Mouse (Mus musculus) forebrain, embryonic 10.5 days (tissue): Measurements from ENCODE around the gene Gpr180. TPM values are rescaled to one million over a fixed set of nuclear protein-coding genes. Genes with fewer than 3 reads are reported as not detected.
"Not testable (repeated sequence)": the region's sequence is repeated elsewhere in the genome, so short reads cannot be mapped to it uniquely, and the experiment has no call there.

Source experiments
- DNase-seq: peaks from one replicate; pipeline ENCODE4 v3.0.0-alpha.2; 2017; ENCODE audit warnings: low spot score; ENCODE audit errors: extremely low spot score
- H3K27ac ChIP-seq: fragments of 300-500 bp; sonication (generic); 2 replicates; pipeline ENCODE4 v1.5.1; 2016; ENCODE audit warnings: mild to moderate bottlenecking
- H3K27me3 ChIP-seq: fragments of 300-500 bp; sonication (generic); 2 replicates; pipeline ENCODE4 v1.6.1; 2016; ENCODE audit warnings: mild to moderate bottlenecking; ENCODE audit not compliant: poor library complexity, severe bottlenecking
- H3K36me3 ChIP-seq: fragments of 300-500 bp; sonication (generic); replicated peaks from 2 replicates; pipeline ENCODE4 v1.6.1; 2016; ENCODE audit warnings: mild to moderate bottlenecking, moderate library complexity
- H3K4me1 ChIP-seq: fragments of 300-500 bp; sonication (generic); 2 replicates; pipeline ENCODE4 v1.6.1; 2016
- H3K4me3 ChIP-seq: fragments of 300-500 bp; sonication (generic); 2 replicates; pipeline ENCODE4 v1.5.1; 2016; ENCODE audit warnings: mild to moderate bottlenecking, moderate library complexity
- H3K9me3 ChIP-seq: fragments of 300-500 bp; sonication (generic); 2 replicates; pipeline ENCODE4 v1.6.1; 2016; ENCODE audit warnings: mild to moderate bottlenecking, moderate library complexity
- WGBS: fragments of 180-500 bp; shearing (Covaris S2); methylation state at CpG from one replicate; pipeline ENCODE4 v1.1.7; 2016; 5-methylcytosine and 5-hydroxymethylcytosine counted together
- polyA plus RNA-seq: library from polyadenylated mRNA; unstranded; fragments of >200 nt; fragmentation: Nextera tagmentation; extraction: Ambion mirVana; gene quantifications from 2 replicates; pipeline ENCODE4 v1.2.1, GENCODE M21; 2016

The Gpr180 gene
- polyA plus RNA-seq, result 36.8 and 37.7 TPM in 2 replicates

DNA sequence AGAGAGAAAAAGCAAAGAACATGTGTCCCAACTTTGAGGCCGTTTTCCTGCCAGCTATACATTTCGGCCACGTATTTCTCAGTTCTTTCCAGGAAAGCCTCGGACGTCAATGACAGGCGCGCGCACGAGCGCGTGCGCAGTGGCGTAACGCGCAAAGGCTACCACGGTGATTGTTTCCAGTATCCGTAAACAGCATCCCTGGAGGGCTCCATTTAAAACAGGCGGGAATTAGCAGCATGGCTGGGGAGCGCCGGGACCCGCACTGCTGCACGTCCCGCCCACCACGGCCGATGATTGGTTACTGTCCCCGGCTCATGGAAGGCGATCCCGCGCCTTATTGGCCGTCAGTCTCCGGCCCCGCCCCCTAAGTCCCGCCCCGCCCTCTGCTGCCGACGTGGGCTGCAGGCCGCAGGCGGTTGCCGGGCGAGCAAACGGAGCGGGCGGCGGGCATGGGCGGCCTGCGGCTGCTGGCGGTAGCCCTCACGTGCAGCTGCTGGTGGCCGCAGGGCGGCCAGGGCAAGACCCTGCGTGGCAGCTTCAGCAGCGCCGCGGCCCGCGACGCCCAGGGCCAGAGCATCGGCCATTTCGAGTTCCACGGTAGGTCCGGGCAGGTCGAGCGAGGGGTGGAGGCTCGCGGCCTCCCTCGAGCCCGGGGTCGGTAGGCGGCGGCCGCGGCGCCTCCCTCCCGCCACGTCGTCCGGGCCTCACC lies at the start of gene Gpr180:
TSS of gene Gpr180 (plus strand) at position 415 of the 709 bp plus-strand sequence.
- under 1% methylated on average over 77 of the region's 77 CpGs for WGBS
- DNase-seq, result peak; percentile 98
- peaks cover 33% of the 10 kb centered on the region for H3K4me1 ChIP-seq
- H3K4me3 ChIP-seq, result peak within 1 kb of the TSS; percentile 84
- peaks cover 6% of the 10 kb centered on the region for H3K27me3 ChIP-seq
- H3K9me3 ChIP-seq, result no peaks in the 10 kb centered on the region
- H3K36me3 ChIP-seq, result peaks cover 30% of the 10 kb centered on the region
- H3K27ac ChIP-seq, result peak within 1 kb of the TSS; percentile 91

DNA sequence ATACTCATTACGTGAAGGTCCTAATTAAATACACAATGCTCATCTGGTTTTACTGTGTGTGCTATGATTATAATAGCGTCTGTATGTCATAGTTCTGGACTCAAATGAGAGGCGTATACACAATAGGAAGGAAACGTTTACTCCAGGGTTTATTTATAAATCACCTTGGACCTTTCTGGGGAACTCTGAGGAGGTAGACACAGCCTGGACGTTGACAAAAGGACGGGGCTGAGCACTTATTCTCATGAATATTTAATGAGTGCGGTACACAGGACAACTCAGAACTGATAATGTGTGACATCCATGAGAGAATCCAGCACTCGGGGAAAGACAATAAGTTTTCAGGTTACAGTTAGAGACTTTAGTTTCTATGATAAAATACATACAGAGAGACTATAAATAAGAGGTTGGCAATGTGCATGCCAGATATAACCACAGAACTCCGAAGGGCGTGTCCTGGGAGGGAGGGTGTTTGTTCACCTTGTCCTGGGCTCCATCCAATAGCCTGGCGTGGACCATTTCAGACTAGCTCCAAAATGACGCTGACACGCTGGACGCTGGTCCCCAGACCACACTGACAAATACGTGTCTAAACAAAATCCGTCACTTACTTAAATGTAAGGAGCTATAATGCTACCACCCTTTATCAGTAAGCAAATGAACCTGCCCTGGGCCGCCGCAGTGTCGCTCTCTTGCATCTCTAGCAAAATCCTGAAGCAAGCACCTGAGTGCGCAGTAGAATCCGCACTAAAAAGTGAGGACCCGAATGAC lies 48.3 kb upstream of the Gpr180 start:
- Histone ChIP-seq H3K9me3 (no peaks in the 10 kb centered on the region), H3K4me1 (peaks cover 41% of the 10 kb centered on the region), H3K36me3 (no peaks in the 10 kb centered on the region), H3K27ac (peak overlapping the region; percentile 83), H3K4me3 (peak overlapping the region; percentile 76), H3K27me3 (peaks cover 67% of the 10 kb centered on the region)
- no peak for DNase-seq
- WGBS, result 12% methylated on average over 22 of the region's 22 CpGs

DNA sequence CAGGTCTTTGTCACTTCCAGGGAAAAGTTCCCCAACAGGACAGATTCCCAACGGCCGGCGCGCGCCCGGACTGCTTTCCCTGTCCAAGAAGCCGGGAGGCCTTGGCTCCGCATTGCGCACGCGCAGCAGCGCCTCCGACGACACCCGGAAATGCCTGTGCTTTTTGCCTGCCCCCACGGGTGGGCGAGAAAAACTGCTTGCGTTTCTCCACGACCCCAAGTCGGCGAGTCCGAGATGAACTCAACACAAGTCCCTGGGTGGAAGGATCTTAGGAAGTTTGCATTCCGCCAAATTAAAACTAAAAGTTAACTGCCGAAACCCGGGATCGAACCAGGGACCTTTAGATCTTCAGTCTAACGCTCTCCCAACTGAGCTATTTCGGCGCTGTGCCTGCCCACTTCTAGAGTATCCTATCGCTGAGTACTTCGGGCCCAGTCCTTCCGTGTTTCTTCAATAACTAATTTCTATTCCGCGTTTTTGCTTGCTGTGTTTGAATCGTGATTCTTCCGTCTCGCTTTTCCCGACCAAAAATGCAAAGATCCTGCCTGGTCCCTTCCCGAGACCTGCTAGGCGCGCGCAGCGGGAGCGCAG lies 47.6 kb upstream of the Gpr180 start:
- Histone ChIP-seq H3K27ac (peak overlapping the region; percentile 83), H3K4me1 (peaks cover 41% of the 10 kb centered on the region), H3K4me3 (peak overlapping the region; percentile 76), H3K36me3 (no peaks in the 10 kb centered on the region), H3K27me3 (peaks cover 64% of the 10 kb centered on the region), H3K9me3 (no peaks in the 10 kb centered on the region)
- DNase-seq, result peak; percentile 88
- under 1% methylated on average over 44 of the region's 44 CpGs for whole genome bisulfite sequencing

DNA sequence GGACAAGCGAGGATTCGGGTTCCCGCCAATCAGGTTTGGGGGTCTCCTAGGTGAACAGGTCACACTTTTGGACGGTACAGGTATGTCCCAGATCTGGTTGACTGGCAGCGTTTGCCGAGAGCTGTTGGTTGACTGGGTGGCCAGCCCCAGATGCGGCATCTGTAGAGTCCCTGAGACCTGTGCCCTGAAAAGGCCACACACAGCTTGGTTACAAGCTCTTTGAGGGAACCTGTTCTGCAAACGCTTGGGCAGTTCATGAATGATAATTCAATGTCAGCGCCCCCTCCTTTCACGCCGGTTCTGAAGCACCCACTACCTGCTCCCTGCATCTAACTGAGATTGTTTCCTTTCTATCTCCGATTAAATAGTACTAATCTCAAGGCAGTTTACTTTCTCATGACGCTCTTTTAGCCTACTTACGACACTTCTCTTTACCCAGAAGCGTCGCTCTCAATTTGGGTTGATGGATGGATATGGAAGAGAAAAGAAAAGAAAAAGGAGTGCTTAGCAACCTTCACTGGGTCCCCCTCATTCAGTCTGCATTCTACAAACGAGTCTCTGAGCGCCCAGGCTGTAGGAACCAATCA lies 47.1 kb upstream of the Gpr180 start:
- H3K27ac ChIP-seq, result peak overlapping the region; percentile 83
- peak overlapping the region; percentile 76 for H3K4me3 ChIP-seq
- H3K4me1 ChIP-seq, result peaks cover 41% of the 10 kb centered on the region
- peak; percentile 17 for DNase-seq
- H3K9me3 ChIP-seq, result no peaks in the 10 kb centered on the region
- WGBS, result under 1% methylated on average over 18 of the region's 18 CpGs
- peaks cover 58% of the 10 kb centered on the region for H3K27me3 ChIP-seq
- H3K36me3 ChIP-seq, result no peaks in the 10 kb centered on the region

DNA sequence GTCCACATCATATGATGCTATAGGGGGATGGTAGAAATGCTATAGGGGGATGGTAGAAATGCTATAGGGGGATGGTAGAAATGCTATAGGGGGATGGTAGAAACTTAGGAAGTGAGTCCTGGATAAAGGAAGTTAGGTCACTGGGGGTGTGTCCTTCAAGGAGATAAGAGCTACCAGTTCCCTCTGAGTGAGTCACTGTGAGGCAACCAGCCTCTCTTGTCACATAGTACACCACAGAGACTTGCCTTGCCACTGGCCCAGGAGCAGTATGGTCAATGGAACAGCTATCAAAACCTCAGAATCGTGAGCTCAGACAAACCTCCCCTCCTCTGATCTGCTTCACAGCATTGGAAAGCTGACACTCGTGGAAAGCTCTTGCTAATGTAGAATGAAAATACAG lies 38.7 kb upstream of the Gpr180 start:
- peaks cover 7% of the 10 kb centered on the region; the same call in 1 of the 2 replicates for H3K27me3 ChIP-seq
- H3K36me3 ChIP-seq, result no peaks in the 10 kb centered on the region
- DNase-seq, result no peak
- WGBS, result 74% methylated on average over 2 of the region's 2 CpGs
- H3K27ac ChIP-seq, result no peak overlapping the region
- H3K4me1 ChIP-seq, result peaks cover 1% of the 10 kb centered on the region
- H3K9me3 ChIP-seq, result no peaks in the 10 kb centered on the region
- H3K4me3 ChIP-seq, result no peak overlapping the region

DNA sequence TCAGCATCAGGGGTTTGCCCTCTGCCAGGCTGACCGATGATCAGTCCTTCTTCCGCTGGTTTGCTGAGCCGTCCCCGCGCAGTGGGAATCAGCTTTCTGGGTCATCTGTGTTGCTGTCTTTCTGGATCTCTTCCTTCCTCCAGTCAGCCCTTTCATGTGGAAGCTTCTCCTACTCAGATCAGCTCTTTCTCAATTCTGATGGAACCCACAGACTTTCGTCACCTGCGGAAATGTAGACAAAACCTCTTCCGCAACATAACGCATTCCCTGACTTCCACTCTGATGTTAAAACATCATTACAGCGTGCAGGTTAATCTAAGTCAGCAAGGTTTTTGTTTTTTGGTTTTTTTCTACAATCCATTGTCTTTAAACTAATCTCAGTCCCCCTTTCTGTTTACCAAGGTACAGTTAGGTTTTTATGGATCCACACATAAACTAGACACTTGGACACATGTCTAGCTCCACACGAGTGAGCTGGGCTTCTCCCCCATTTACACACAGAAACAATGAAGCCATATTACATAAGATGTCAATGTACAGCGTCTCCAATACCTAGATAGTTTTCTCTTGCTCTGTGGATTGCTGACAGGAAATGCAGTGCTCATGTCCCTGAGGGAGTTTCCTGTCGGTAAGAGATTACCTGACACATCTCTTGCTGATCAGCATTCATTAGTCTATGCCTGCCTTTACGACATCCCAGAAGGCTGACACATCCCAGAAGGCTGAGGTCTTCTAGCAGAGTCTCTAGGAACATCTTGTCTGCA lies 35.5 kb upstream of the Gpr180 start:
- no peaks in the 10 kb centered on the region for H3K27me3 ChIP-seq
- no peak for DNase-seq
- H3K4me3 ChIP-seq, result no peak overlapping the region
- peaks cover 6% of the 10 kb centered on the region; the same call in 1 of the 2 replicates for H3K9me3 ChIP-seq
- no peaks in the 10 kb centered on the region for H3K4me1 ChIP-seq
- H3K36me3 ChIP-seq, result no peaks in the 10 kb centered on the region
- no peak overlapping the region for H3K27ac ChIP-seq
- WGBS, result 92% methylated on average over 14 of the region's 14 CpGs

DNA sequence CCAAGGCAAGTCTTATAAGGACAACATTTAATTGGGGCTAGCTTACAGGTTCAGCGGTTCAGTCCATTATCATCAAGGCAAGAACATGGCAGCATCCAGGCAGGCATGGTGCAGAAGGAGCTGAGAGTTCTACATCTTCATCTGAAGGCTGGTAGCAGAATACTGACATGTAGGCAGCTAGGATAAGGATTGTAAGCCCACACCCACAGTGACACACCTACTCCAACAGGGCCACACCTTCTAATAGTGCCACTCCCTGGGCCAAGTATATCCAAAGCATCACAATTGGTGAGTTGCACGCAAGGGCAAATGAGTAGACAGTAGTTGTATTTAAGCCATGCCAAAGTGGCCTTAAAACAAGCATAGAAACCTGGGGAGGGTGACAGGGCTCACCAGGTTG lies 29.5 kb upstream of the Gpr180 start:
- H3K36me3 ChIP-seq, result peaks cover 20% of the 10 kb centered on the region
- H3K27ac ChIP-seq, DNase-seq, H3K4me1 ChIP-seq, H3K9me3 ChIP-seq, H3K27me3 ChIP-seq, H3K4me3 ChIP-seq: not testable (repeated sequence)
- WGBS, result 92% methylated on average over 2 of the region's 2 CpGs

DNA sequence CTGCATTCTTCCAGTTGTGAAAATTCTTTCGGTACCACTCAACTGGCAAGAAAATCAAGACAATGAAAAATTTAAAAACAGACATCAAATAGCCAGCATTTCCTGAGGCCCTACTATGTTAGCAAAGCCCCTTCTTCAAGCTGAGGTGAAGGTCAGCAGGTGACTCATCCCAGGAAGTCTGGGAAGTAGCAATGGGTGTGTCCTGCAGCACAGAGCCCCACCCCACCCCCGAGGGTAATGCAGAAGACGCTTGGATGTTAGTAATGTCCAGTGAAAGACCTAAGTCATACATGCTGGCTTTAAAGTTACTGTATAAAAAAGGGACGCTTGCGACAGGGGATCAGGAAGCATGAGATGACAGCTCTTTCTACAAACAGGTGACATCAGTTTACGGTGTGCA lies 23.8 kb upstream of the Gpr180 start:
- DNase-seq, result no peak
- Histone ChIP-seq H3K4me1 (peaks cover 4% of the 10 kb centered on the region; the same call in 1 of the 2 replicates), H3K4me3 (no peak overlapping the region), H3K27me3 (no peaks in the 10 kb centered on the region), H3K27ac (no peak overlapping the region), H3K36me3 (peaks cover 76% of the 10 kb centered on the region), H3K9me3 (no peaks in the 10 kb centered on the region)
- 90% methylated on average over 6 of the region's 6 CpGs for whole genome bisulfite sequencing

DNA sequence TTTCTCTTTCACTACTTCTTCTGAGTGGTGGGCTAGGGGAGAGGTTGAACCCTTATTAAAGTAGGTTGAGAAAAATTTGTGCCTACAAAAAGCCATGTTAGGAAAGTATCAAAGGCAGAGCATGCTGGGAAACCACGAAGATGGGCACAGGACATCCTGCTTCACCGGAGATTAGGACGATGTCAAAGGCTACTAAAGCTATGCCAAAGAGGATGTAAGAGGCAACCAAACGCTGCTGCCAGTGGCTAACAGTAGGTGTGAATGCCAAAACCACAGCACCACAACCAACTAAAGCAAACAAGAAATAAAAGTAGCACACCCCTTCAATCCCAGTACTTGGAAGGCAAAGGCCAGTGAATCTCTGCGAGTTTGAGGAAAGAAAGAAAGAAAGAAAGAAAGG lies 12.8 kb upstream of the Gpr180 start:
- H3K9me3 ChIP-seq, result no peaks in the 10 kb centered on the region
- no peaks in the 10 kb centered on the region for H3K27me3 ChIP-seq
- no peaks in the 10 kb centered on the region for H3K4me1 ChIP-seq
- H3K27ac ChIP-seq, result no peak overlapping the region
- H3K36me3 ChIP-seq, result peaks cover 96% of the 10 kb centered on the region
- 89% methylated on average over 5 of the region's 5 CpGs for WGBS
- H3K4me3 ChIP-seq, result no peak overlapping the region
- no peak for DNase-seq

DNA sequence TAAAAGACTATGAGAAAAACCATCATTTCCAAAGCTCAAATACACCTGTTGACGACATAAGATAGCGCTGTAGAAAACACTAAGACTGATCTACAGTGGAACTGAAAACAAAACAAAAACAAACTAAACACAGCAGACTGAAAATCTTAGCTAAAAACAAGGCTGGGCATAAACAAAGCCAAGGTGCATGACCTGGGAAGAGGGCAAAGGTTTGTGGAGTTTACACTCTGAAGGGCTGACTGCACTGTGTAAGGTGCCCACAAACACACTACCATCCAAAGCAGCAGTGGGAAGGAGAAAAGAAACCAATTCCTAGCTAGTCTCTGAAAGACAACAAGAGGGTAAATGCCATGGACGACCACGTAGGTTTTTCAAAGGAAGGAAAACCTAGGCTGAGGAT lies 12.2 kb upstream of the Gpr180 start:
- WGBS, result 93% methylated on average over 4 of the region's 4 CpGs
- H3K4me3 ChIP-seq, result no peak overlapping the region
- peaks cover 95% of the 10 kb centered on the region for H3K36me3 ChIP-seq

DNA sequence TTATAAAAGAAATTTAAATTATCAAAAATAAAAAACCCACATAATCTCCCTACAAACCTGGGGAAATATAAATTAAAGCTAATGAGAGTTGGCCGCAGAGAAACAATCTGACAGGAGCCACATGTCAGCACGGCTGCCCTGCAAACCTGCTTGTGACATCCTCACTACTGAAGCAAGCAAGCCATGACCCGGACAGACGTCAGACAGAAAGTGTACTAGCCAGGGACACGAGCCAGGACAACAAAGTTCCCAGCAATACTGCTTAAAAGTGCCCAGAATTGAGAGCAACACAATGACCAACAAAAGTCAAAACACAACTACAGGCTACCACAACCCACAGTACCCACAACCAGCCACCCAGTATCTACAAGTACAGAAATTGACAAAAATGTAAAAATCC lies 10.7 kb upstream of the Gpr180 start:
- H3K36me3 ChIP-seq, result peaks cover 80% of the 10 kb centered on the region
- H3K27ac ChIP-seq, result no peak overlapping the region
- peaks cover 5% of the 10 kb centered on the region for H3K4me1 ChIP-seq
- 94% methylated on average over 5 of the region's 5 CpGs for WGBS
- H3K9me3 ChIP-seq, result no peaks in the 10 kb centered on the region
- H3K27me3 ChIP-seq, result no peaks in the 10 kb centered on the region
- H3K4me3 ChIP-seq, result no peak overlapping the region
- no peak for DNase-seq

More for the DNA sequence above, 12.2 kb upstream of the Gpr180 start:
- DNase-seq, result no peak
- no peaks in the 10 kb centered on the region for H3K4me1 ChIP-seq
- H3K9me3 ChIP-seq, result no peaks in the 10 kb centered on the region
- no peaks in the 10 kb centered on the region for H3K27me3 ChIP-seq
- H3K27ac ChIP-seq, result no peak overlapping the region

DNA sequence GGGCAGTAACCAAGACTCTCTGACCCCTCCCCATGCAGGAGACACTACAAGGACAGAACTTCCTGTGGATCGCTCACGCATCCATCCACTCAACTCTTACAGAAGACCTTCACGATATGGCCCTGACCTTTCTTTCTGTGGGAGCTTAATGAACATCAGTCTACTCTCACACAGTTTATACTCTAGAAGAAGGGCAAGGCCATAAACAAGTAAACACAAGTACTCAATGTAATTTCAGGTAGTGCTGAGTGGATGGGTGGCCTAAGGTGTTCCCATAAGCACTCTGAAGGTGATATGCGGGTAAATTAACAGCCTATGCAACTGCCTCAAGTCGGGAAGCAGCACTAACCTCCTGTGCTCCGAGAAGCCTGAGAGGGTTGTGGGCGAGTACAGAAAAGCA lies 5.5 kb upstream of the Gpr180 start:
- no peak for DNase-seq
- Histone ChIP-seq H3K27ac (0 out of 2 replicates have a peak overlapping the region, but pooled peaks have one; percentile 88), H3K4me3 (peak overlapping the region; percentile 83), H3K36me3 (peaks cover 32% of the 10 kb centered on the region), H3K27me3 (peaks cover 6% of the 10 kb centered on the region), H3K9me3 (no peaks in the 10 kb centered on the region), H3K4me1 (peaks cover 25% of the 10 kb centered on the region)
- WGBS, result 82% methylated on average over 7 of the region's 7 CpGs
